Mouse (Mus musculus) erythroid progenitor cell, adult 5-6 weeks (primary cell): ENCODE data around the gene Capn8. TPM values are rescaled to one million over a fixed set of nuclear protein-coding genes. Genes with fewer than 3 reads are reported as not detected.
"Not testable (repeated sequence)": the region's sequence is repeated elsewhere in the genome, so short reads cannot be mapped to it uniquely, and the experiment has no call there.

Source experiments
- ATAC-seq: replicated peaks from 2 replicates; pipeline ENCODE4 v1.8.0; 2016; ENCODE audit warnings: moderate number of reproducible peaks, mild to moderate bottlenecking, moderate TSS enrichment, inconsistent platforms; ENCODE audit not compliant: poor library complexity, low FRiP score, severe bottlenecking
- total RNA-seq, 2 experiments: library from RNA; stranded (forward) in 1 of 2; stranded (reverse) in 1 of 2; fragments of 150-400 nt in 1 of 2; fragments of 186-747, 209-891 nt in 1 of 2; gene quantifications; 2 replicates each; pipeline versions ENCODE4 v1.2.3 to v1.2.4; 2015 to 2017; ENCODE audit warnings: low replicate concordance in 2 of 2

Gene Capn8
- total RNA-seq, 2 experiments from 2014 or later, result not detected

- ATAC-seq, result no peak
Measured at GRCm38 (mm10) chr1:182605330-182606150, 40.7 kb downstream of the Capn8 start.

- no peak for ATAC-seq
Measured at GRCm38 (mm10) chr1:182609701-182610335, 45.0 kb downstream of the Capn8 start.

GRCm38 (mm10) chr1:182615465-182615864 lies 50.7 kb downstream of the Capn8 start:
- ATAC-seq, result no peak

GRCm38 (mm10) chr1:182618200-182618947 lies 53.6 kb downstream of the Capn8 start:
- no peak for ATAC-seq

- ATAC-seq, result no peak
Measured at GRCm38 (mm10) chr1:182620470-182620869, 55.7 kb downstream of the Capn8 start.

- ATAC-seq, result no peak
Measured at GRCm38 (mm10) chr1:182621256-182621655, 56.4 kb downstream of the Capn8 start.

GRCm38 (mm10) chr1:182626197-182626596 lies 61.4 kb downstream of the Capn8 start:
- ATAC-seq, result no peak

- ATAC-seq, result no peak
Measured at GRCm38 (mm10) chr1:182629228-182629627, 64.4 kb downstream of the Capn8 start.

GRCm38 (mm10) chr1:182633712-182634294 lies 69.0 kb downstream of the Capn8 start:
- ATAC-seq, result no peak

GRCm38 (mm10) chr1:182639016-182639415 lies 74.2 kb downstream of the Capn8 start:
- ATAC-seq, result no peak

- ATAC-seq, result no peak
Measured at GRCm38 (mm10) chr1:182639456-182639855, 74.6 kb downstream of the Capn8 start.

- no peak for ATAC-seq
Measured at GRCm38 (mm10) chr1:182640094-182640493, 75.3 kb downstream of the Capn8 start.

- ATAC-seq, result no peak
Measured at GRCm38 (mm10) chr1:182642779-182643178, 78.0 kb downstream of the Capn8 start.

GRCm38 (mm10) chr1:182644418-182644817 lies 79.6 kb downstream of the Capn8 start:
- not testable (repeated sequence) for ATAC-seq

- ATAC-seq, result no peak
Measured at GRCm38 (mm10) chr1:182645211-182645668, 80.4 kb downstream of the Capn8 start.

- ATAC-seq, result no peak
Measured at GRCm38 (mm10) chr1:182646796-182647195, 82.0 kb downstream of the Capn8 start.

- no peak for ATAC-seq
Measured at GRCm38 (mm10) chr1:182657760-182658159, 93.0 kb downstream of the Capn8 start.

GRCm38 (mm10) chr1:182660365-182660764 lies 95.6 kb downstream of the Capn8 start:
- ATAC-seq, result no peak

- ATAC-seq, result no peak
Measured at GRCm38 (mm10) chr1:182663671-182664070, 98.9 kb downstream of the Capn8 start.

- no peak for ATAC-seq
Measured at GRCm38 (mm10) chr1:182664841-182665240, 100.0 kb downstream of the Capn8 start.
